Mouse (Mus musculus) liver, adult 2 months (tissue): ENCODE measurements around the gene Spata21. TPM values are rescaled to one million over a fixed set of nuclear protein-coding genes. Genes with fewer than 3 reads are reported as not detected.

Source experiments
- DNase-seq: peaks from one replicate; pipeline ENCODE4 v3.0.0-alpha.2; 2011; ENCODE audit warnings: low read depth, low spot score; ENCODE audit errors: extremely low read depth
- H3K27ac ChIP-seq: fragments of 200-500 bp; replicated peaks from 2 replicates; pipeline ENCODE4 v1.5.1; 2012; ENCODE audit warnings: low read depth, mild to moderate bottlenecking, control low read depth, inconsistent platforms, low read length; ENCODE audit not compliant: insufficient read depth
- H3K27me3 ChIP-seq: fragments of 200-500 bp; 2 replicates; pipeline ENCODE4 v1.6.1; 2012; ENCODE audit warnings: mild to moderate bottlenecking, moderate library complexity, low read length, inconsistent platforms; ENCODE audit not compliant: control insufficient read depth, insufficient read depth
- H3K36me3 ChIP-seq: fragments of 200-500 bp; 2 replicates; pipeline ENCODE4 v1.6.1; 2012; ENCODE audit warnings: low read length, inconsistent platforms; ENCODE audit not compliant: control insufficient read depth, insufficient read depth
- H3K4me1 ChIP-seq: fragments of 200-500 bp; 2 replicates; pipeline ENCODE4 v1.6.1; 2011; ENCODE audit warnings: low read length; ENCODE audit not compliant: control insufficient read depth, insufficient read depth
- H3K4me3 ChIP-seq: fragments of 200-500 bp; 2 replicates; pipeline ENCODE4 v1.5.1; 2011; ENCODE audit warnings: low read depth, mild to moderate bottlenecking, control low read depth, low read length, moderate library complexity; ENCODE audit not compliant: insufficient read depth
- H3K79me2 ChIP-seq: fragments of 200-500 bp; 2 replicates; pipeline ENCODE4 v1.6.1; 2012; ENCODE audit warnings: inconsistent platforms, mild to moderate bottlenecking, low read length, moderate library complexity; ENCODE audit not compliant: control insufficient read depth, insufficient read depth
- H3K9ac ChIP-seq: fragments of 200-500 bp; 2 replicates; pipeline ENCODE4 v1.6.1; 2012; ENCODE audit warnings: low read depth, mild to moderate bottlenecking, control low read depth, inconsistent platforms, low read length
- CTCF ChIP-seq: fragments of 200-500 bp; IDR thresholded peaks from 2 replicates; pipeline ENCODE4 v1.5.1; 2011; ENCODE audit warnings: low read depth, low read length, control low read depth
- POLR2A ChIP-seq: fragments of 200-500 bp; IDR thresholded peaks from 2 replicates; pipeline ENCODE4 v1.6.1; 2011; ENCODE audit warnings: low read length, control low read depth; ENCODE audit not compliant: insufficient read depth; ENCODE audit errors: extremely low read depth
- WGBS: fragments of 180-500 bp; shearing (Covaris S2); methylation state at CpG from one replicate; pipeline ENCODE4 v1.1.7; 2018; 5-methylcytosine and 5-hydroxymethylcytosine counted together
- polyA plus RNA-seq: library from polyadenylated mRNA; depleted of rRNA; stranded (reverse); fragments of >200 nt; gene quantifications from 2 replicates; pipeline ENCODE4 v1.2.3, GENCODE M21; 2012
- total RNA-seq: library from RNA; depleted of rRNA; stranded (reverse); fragments of >200 nt; gene quantifications from 2 replicates; pipeline ENCODE4 v1.2.3, GENCODE M21; 2014

The Spata21 gene
- total and polyA plus RNA-seq, 2 experiments = not detected

GRCm38 (mm10) chr4:141108196-141108732, 20.1 kb downstream of the Spata21 start:
- no peak overlapping the region for H3K4me3 ChIP-seq
- no peaks in the 10 kb centered on the region for H3K4me1 ChIP-seq
- no peak overlapping the region for H3K27ac ChIP-seq
- H3K27me3 ChIP-seq = no peaks in the 10 kb centered on the region
- DNase-seq = no peak
- TF ChIP-seq CTCF (no peak), POLR2A (no peak)
- H3K9ac ChIP-seq = no peak overlapping the region
- H3K36me3 ChIP-seq = no peaks in the 10 kb centered on the region
- no peaks in the 10 kb centered on the region for H3K79me2 ChIP-seq
- WGBS = 52% methylated on average over 10 of the region's 10 CpGs

DNA sequence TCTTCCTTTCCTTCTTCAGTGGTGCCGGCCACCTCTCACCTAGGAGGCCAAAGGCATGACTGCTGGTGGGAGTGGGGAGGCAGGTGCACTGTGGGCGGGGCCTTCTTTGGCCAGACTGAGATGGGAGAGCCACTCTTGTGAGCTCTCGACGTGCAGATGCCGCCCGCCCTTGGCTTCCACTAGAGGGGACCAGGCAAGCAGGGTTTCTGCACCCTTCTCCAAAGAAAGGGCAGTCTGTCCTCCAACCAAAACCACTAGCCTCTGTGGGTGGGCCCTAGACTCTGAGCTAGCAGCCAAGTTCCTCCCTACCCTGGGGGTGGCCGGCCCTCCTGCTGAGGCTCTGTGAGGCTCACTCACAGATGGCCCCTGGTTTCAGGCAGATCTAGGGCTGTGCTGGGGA, 25.7 kb downstream of the Spata21 start:
- Histone ChIP-seq H3K27me3 (no peaks in the 10 kb centered on the region), H3K9ac (no peak overlapping the region), H3K79me2 (no peaks in the 10 kb centered on the region), H3K36me3 (peaks cover 9% of the 10 kb centered on the region; the same call in 1 of the 2 replicates), H3K27ac (no peak overlapping the region), H3K4me1 (no peaks in the 10 kb centered on the region), H3K4me3 (no peak overlapping the region)
- TF ChIP-seq POLR2A (no peak), CTCF (no peak)
- WGBS = 86% methylated on average over 7 of the region's 7 CpGs
- no peak for DNase-seq

DNA sequence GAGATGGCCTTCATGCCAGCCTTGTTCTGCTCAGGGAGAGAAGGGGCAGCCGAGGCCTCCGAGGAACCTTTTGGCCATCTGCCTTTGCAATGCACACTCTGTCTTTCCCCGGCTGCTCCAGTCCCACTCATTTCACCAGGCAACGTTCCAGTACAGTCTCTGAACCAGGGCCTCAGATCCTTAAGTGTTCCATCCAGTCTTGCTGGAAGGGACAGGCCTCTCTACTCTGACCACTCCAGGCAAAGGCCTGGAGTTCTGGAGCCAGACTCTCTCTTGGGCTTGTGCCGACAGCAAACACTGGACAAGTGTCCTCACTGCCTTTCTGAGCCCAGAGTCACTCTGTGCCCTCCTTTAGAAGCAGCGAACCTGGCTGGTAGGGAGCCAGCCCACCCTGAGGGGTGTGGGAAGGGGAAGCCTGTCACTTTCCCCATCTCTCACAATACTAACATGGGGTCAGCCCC, 26.4 kb downstream of the Spata21 start:
- Histone ChIP-seq H3K27ac (no peak overlapping the region), H3K36me3 (peaks cover 9% of the 10 kb centered on the region; the same call in 1 of the 2 replicates), H3K4me3 (no peak overlapping the region), H3K9ac (no peak overlapping the region), H3K27me3 (no peaks in the 10 kb centered on the region), H3K4me1 (no peaks in the 10 kb centered on the region), H3K79me2 (no peaks in the 10 kb centered on the region; the same call in 1 of the 2 replicates)
- DNase-seq = no peak
- 95% methylated on average over 6 of the region's 6 CpGs for WGBS
- TF ChIP-seq POLR2A = no peak
- no peak for TF ChIP-seq CTCF

- Histone ChIP-seq H3K4me1 (no peaks in the 10 kb centered on the region), H3K4me3 (no peak overlapping the region), H3K27me3 (no peaks in the 10 kb centered on the region), H3K36me3 (peaks cover 9% of the 10 kb centered on the region; the same call in 1 of the 2 replicates), H3K9ac (no peak overlapping the region), H3K79me2 (peaks cover 4% of the 10 kb centered on the region; the same call in 1 of the 2 replicates), H3K27ac (no peak overlapping the region)
- TF ChIP-seq POLR2A (no peak), CTCF (no peak)
- 74% methylated on average over 8 of the region's 8 CpGs for WGBS
- peak; percentile 47 for DNase-seq
Observed at GRCm38 (mm10) chr4:141115398-141115797, 27.3 kb downstream of the Spata21 start.

GRCm38 (mm10) chr4:141118691-141119090, 30.6 kb downstream of the Spata21 start:
- Histone ChIP-seq H3K36me3 (peaks cover 9% of the 10 kb centered on the region; the same call in 1 of the 2 replicates), H3K4me1 (peaks cover 5% of the 10 kb centered on the region; the same call in 1 of the 2 replicates), H3K27ac (no peak overlapping the region), H3K4me3 (no peak overlapping the region), H3K27me3 (no peaks in the 10 kb centered on the region), H3K79me2 (peaks cover 20% of the 10 kb centered on the region; the same call in 1 of the 2 replicates), H3K9ac (no peak overlapping the region)
- TF ChIP-seq POLR2A (no peak), CTCF (no peak)
- 53% methylated on average over 4 of the region's 4 CpGs for WGBS
- DNase-seq = no peak

- Histone ChIP-seq H3K4me3 (no peak overlapping the region), H3K9ac (no peak overlapping the region), H3K27me3 (no peaks in the 10 kb centered on the region), H3K36me3 (peaks cover 4% of the 10 kb centered on the region; the same call in 1 of the 2 replicates), H3K27ac (no peak overlapping the region), H3K4me1 (peaks cover 10% of the 10 kb centered on the region), H3K79me2 (peaks cover 33% of the 10 kb centered on the region)
- DNase-seq = no peak
- WGBS = 60% methylated on average over 11 of the region's 11 CpGs
- peak; percentile 61 for TF ChIP-seq CTCF
- TF ChIP-seq POLR2A = no peak
Observed at GRCm38 (mm10) chr4:141120700-141121099, 32.6 kb downstream of the Spata21 start.
